Mouse (Mus musculus): ENCODE data around the gene Nfkb1. TPM values are rescaled to one million over a fixed set of nuclear protein-coding genes. Genes with fewer than 3 reads are reported as not detected.

The Nfkb1 gene
- polyA plus RNA-seq, 1 experiment = 5.4 TPM

DNA sequence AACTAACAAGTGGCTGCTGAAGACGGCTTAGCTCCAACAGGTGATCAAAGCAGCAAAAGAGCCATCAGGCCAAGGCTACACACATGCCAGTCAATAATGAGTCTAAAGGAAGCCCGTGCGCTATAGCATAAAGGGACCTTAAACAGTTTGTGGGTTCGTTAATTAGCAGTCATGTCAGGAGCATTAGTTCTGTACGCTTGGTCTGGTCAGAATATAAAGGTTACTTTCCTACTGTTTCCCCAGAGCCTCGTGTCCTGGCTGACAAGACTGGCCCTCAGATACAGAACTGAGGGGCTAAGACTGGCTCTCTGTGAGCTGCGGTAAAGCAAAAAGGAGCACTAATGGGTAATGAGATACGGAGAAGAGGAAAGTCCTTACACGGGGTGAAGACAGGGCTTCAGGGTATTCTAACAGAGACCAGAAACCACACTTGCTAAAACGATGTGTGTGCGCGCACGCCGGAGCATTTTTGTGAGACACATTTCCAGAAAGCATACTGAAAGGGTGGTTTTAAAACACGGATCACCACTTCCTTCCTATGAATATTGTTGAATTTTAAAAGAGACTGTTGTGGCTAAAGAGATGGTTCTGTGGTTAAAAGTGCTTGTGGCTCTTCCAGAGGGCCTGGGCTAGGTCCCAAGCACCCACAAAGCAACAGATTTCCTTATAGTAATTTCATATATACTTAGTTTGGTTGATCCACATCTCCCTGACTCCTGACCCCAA, 29.0 kb downstream of the Nfkb1 start:
- no peak for TF ChIP-seq GATA1 (IDR thresholded peaks at IDR 0.05; ENCODE audit: low read length)

DNA sequence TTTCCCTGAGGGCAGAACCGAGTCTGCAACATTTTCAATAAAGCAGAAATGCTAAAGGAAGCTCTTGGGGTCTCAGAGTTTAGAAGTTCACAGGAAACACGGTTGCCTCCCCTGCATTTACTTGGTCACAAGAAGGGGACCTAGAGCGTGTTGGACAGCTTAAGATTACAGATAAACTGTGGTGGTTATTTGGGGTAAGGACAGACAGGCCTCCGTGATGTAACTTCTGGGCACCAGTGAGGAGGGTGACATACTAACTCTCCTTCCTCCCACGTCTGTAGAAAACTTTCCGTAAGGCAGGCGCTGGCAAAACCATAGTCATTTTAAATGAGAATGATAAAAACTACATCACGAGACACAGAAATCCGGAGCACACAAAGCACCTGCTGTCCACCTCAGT, 29.6 kb downstream of the Nfkb1 start:
- TF ChIP-seq GATA1 (IDR thresholded peaks at IDR 0.05; ENCODE audit: low read length) = no peak

DNA sequence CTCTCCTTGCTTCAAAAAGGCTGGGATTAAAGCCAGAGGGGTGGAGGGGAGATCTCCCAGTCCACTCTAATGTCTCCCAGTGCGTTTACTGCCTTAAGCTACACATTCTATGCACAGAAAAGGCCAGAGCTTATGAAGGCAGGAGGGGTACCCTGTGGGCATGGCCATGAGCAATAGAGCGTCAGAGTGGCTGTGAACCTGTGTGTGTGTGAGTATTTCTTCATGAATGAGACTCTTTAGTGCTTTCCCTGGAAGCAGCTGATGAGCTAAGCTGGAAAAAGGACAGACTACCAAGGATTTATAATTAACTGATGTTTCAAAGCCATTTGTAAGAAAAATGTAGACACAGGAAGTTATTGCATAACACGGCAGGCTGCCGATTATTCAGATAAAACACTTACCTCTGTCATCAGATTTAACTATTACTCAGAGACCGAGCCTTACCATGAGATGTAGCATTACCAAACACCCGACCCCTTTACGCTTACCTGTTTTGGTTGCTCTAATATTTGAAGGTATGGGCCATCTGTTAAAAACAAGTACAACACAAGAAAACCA, 32.7 kb downstream of the Nfkb1 start:
- no peak for TF ChIP-seq GATA1 (IDR thresholded peaks at IDR 0.05; ENCODE audit: low read length)

GRCm38 (mm10) chr3:135656156-135656555, 35.2 kb downstream of the Nfkb1 start:
- no peak for TF ChIP-seq GATA1 (IDR thresholded peaks at IDR 0.05; ENCODE audit: low read length)

DNA sequence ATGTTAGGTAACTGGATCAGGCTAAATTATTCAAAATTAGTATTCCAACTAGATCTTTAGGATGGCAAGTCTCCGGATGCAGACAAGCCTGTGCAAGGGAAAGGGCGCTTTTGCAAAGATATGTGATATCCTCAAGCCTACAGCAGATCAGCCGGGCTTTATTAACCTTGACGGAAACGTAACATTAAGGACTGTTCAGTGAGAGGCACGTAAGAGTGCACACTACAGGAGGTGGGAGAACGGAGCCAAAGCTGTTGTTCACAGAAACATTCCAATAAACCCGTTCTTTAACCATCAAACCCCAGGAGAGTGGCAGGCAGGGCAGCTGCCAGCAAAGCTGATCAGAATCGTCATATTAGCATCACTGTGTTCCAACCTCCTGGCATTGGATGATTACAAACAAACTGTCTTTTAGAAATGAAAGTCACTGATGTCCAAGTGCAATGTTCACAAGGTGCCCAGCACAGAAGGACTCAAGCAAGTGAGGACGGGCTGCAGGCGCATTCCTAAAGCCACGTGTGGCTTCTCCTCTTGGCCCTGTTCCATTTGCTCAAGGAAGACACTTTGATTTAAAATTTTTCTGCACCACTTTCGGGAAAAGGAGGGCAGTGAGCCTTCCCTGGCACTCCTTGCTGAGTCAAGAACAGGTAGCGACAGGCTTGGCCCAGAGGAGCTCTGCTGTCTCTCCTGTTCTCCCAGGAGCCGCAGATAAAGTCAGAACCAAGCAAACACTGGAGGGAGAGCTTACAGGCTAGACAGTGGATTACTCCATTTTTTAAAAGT, 40.4 kb downstream of the Nfkb1 start:
- TF ChIP-seq GATA1 (IDR thresholded peaks at IDR 0.05; ENCODE audit: low read length) = no peak

DNA sequence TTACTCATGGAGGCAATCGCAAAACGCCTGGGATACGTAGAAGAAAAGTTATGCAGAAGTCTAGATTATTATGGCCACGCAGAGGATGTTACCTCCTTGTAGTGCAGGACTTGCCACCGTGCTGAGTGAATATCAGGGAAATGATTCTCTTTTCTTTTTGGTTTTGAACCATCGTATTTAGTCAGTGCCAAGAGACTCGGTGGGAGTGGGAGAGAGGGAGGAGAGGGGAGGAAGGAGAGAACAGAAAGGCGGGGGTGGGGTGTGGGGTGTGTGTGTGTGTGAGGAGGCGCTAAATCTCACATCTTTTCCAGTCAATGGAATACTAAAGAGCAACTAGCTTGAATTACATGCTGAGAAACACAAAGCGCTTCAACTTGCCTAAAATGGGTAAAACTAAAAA, 41.5 kb downstream of the Nfkb1 start:
- no peak for TF ChIP-seq GATA1 (IDR thresholded peaks at IDR 0.05; ENCODE audit: low read length)

DNA sequence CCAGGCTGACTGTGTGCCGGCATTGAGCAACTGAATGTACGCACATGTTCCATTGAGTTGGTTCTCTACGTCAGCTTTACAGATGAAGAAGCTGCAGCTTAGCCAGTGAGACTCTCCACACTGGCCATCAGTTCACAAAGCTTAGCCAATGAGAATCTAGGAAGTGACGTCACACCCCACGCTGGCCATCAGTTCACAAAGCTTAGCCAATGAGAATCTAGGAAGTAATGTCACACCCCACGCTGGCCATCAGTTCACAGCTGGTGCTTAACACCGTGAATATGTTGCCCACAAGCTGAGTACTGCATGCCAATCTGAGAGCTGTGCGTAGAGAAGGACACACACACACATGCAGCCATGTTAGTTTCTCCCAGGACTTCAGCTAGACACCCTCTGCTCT, 42.8 kb downstream of the Nfkb1 start:
- TF ChIP-seq GATA1 (IDR thresholded peaks at IDR 0.05; ENCODE audit: low read length) = no peak

DNA sequence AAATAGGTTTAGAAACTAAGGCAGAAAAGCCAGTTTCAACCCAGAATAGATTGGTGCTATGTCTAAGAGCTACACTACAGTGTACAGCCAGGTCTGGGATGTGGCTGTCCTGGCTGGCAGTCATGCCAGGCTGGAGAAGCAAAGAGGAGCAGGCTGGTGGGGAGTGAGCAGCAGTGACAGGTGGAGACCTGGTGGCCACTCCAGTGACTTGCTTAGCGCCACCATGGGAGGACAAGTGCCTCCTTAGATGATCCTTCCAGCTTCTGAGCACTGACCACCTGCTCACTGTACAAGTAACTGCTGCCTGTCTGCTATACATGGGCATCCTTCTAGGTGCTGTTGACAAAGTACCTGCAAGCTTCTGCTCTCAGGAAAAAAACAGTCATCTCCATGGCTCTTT, 44.7 kb downstream of the Nfkb1 start:
- no peak for TF ChIP-seq GATA1 (IDR thresholded peaks at IDR 0.05; ENCODE audit: low read length)

DNA sequence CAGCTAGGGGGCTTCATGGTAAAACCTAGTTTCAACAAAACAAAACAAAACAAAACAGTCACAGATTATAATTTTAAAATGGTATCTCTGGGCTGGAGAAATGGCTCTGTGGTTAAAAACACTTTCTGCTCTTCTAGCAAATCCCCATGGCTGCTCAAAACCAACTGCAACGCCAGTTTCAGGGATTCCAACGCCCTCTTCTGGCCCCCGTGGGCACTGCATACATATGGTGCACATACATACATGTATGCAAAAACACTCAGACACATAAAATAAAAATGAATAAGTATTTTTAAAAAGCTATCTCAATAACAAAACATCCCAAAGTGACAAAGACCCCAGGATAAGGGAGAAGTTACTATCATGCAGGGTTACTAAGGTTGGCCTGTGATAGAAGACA, 46.4 kb downstream of the Nfkb1 start:
- TF ChIP-seq GATA1 (IDR thresholded peaks at IDR 0.05; ENCODE audit: low read length) = no peak

GRCm38 (mm10) chr3:135641623-135641915, 49.8 kb downstream of the Nfkb1 start:
- TF ChIP-seq GATA1 (IDR thresholded peaks at IDR 0.05; ENCODE audit: low read length) = no peak

DNA sequence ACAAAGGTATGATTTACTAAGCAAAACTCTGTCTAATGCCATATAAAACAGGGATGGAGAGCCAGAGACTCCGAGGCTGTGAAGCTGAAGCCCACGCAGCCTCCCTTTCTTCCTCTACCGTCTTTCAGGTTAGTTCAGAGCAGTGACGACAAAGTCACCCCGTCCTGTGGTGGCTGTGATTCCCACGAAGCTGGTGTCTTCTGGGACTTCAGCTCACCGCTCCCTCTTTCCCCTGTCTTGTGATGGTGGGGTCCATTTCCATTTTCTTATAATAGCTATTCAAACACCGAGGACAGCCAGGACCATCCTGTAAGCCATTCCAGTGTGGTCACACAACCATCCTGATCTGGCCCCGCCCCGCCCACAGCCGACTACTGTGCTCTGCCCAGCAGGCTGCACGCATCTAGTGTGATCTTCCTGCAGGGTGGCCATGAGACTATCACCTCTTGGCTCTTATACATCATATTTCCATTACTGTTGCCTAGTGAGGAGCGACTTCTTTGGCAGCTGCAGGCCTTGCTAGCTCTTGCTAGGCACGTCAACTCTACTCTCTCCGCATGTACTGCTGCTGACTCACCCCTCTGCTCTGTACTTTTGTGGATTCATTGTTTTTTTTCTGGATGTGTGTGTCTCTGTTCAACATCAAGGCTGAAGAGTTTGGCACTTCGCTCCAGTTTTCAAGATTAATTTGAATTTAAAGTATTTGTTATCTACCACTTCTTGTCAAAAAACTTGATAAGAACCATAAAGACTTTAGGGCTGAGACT, 50.3 kb downstream of the Nfkb1 start:
- TF ChIP-seq GATA1 (IDR thresholded peaks at IDR 0.05; ENCODE audit: low read length) = no peak

- no peak for TF ChIP-seq GATA1 (IDR thresholded peaks at IDR 0.05; ENCODE audit: low read length)
Observed at GRCm38 (mm10) chr3:135640203-135640602, 51.1 kb downstream of the Nfkb1 start.

DNA sequence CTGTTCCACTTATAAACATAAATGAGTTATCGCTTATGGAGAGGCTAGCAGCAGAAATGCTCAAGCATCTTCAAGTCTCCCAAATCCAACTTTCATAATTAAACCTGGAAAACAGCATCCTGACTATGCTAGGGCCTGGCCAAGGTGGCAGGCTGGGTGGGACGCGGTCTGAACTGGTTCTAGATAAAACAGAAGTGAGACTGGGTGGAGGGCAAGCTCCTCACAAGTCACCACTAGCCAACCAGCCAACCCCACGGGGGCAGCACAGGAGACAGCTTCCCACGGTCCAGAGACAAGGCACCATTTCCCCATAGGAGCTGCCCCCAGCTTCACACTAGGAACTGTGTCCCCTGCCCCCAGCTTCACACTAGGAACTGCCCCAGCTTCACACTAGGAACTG, 53.8 kb downstream of the Nfkb1 start:
- TF ChIP-seq GATA1 (IDR thresholded peaks at IDR 0.05; ENCODE audit: low read length) = no peak

- TF ChIP-seq GATA1 (IDR thresholded peaks at IDR 0.05; ENCODE audit: low read length) = no peak
Observed at GRCm38 (mm10) chr3:135636454-135636853, 54.9 kb downstream of the Nfkb1 start.

- no peak for TF ChIP-seq GATA1 (IDR thresholded peaks at IDR 0.05; ENCODE audit: low read length)
Observed at GRCm38 (mm10) chr3:135635646-135636434, 55.5 kb downstream of the Nfkb1 start.

All from G1E-ER4 (cell line).